Mouse (Mus musculus) hindbrain, embryonic 11.5 days (tissue): ENCODE data around the gene Ngdn. TPM values are rescaled to one million over a fixed set of nuclear protein-coding genes. Genes with fewer than 3 reads are reported as not detected.
A peak's percentile ranks its signal among the peaks of the same experiment; 100 is the strongest.

Experiments
- ATAC-seq: fragments of 200-750 bp; cut with Nextera tagmentation; 2 replicates; pipeline ENCODE4 v1.8.0; 2017; ENCODE audit warnings: mild to moderate bottlenecking, moderate TSS enrichment, moderate library complexity; ENCODE audit not compliant: low FRiP score
- DNase-seq: peaks from one replicate; pipeline ENCODE4 v3.0.0-alpha.2; 2015; ENCODE audit warnings: low spot score
- H3K27ac ChIP-seq: fragments of 300-500 bp; sonication (generic); 2 replicates; pipeline ENCODE4 v1.5.1; 2014; ENCODE audit warnings: mild to moderate bottlenecking, low read depth, low read length
- H3K27me3 ChIP-seq: fragments of 300-500 bp; sonication (generic); 2 replicates; pipeline ENCODE4 v1.6.1; 2014; ENCODE audit warnings: mild to moderate bottlenecking, low read length, moderate library complexity, mixed read lengths; ENCODE audit not compliant: control insufficient read depth, insufficient read depth
- H3K36me3 ChIP-seq: fragments of 300-500 bp; sonication (generic); 2 replicates; pipeline ENCODE4 v1.6.1; 2014; ENCODE audit warnings: mild to moderate bottlenecking, low read length, moderate library complexity, mixed read lengths; ENCODE audit not compliant: control insufficient read depth, insufficient read depth
- H3K4me1 ChIP-seq: fragments of 300-500 bp; sonication (generic); replicated peaks from 2 replicates; pipeline ENCODE4 v1.6.1; 2014; ENCODE audit warnings: low read length, mixed read lengths; ENCODE audit not compliant: control insufficient read depth, insufficient read depth
- H3K4me2 ChIP-seq: fragments of 300-500 bp; sonication (generic); replicated peaks from 2 replicates; pipeline ENCODE4 v1.6.1; 2014; ENCODE audit warnings: mild to moderate bottlenecking, low read depth, low read length
- H3K4me3 ChIP-seq: fragments of 300-500 bp; sonication (generic); 2 replicates; pipeline ENCODE4 v1.5.1; 2014; ENCODE audit warnings: low read depth, low read length
- H3K9ac ChIP-seq: fragments of 300-500 bp; sonication (generic); 2 replicates; pipeline ENCODE4 v1.6.1; 2014; ENCODE audit warnings: low read depth, low read length
- H3K9me3 ChIP-seq: fragments of 300-500 bp; sonication (generic); 2 replicates; pipeline ENCODE4 v1.6.1; 2016; ENCODE audit warnings: low read length; ENCODE audit not compliant: control insufficient read depth
- WGBS: fragments of 180-500 bp; shearing (Covaris S2); extraction: QIAGEN DNeasy Blood & Tissue Kit; methylation state at CpG from one replicate; pipeline ENCODE4 v1.1.7; 2014; 5-methylcytosine and 5-hydroxymethylcytosine counted together
- polyA plus RNA-seq: library from polyadenylated mRNA; unstranded; fragments of >200 nt; fragmentation: Nextera tagmentation; extraction: Ambion mirVana; gene quantifications from 2 replicates; pipeline ENCODE4 v1.2.1, GENCODE M21; 2014

Ngdn gene
- polyA plus RNA-seq, 1 experiment from 2014 or later, result 81.5 TPM

GRCm38 (mm10) chr14:55002687-55003120, 12.6 kb upstream of the Ngdn start:
- 0 out of 2 replicates have a peak, but pooled peaks cover 2% of the 10 kb centered on the region for H3K4me1 ChIP-seq
- H3K9ac ChIP-seq, result no peak overlapping the region
- no peak overlapping the region for H3K27ac ChIP-seq
- no peak overlapping the region for H3K4me3 ChIP-seq
- WGBS, result 65% methylated on average over 7 of the region's 7 CpGs
- no peak overlapping the region for H3K4me2 ChIP-seq
- DNase-seq (no peak), ATAC-seq (no peak)
- H3K27me3 ChIP-seq, result no peaks in the 10 kb centered on the region
- H3K9me3 ChIP-seq, result no peaks in the 10 kb centered on the region
- no peaks in the 10 kb centered on the region for H3K36me3 ChIP-seq

DNA sequence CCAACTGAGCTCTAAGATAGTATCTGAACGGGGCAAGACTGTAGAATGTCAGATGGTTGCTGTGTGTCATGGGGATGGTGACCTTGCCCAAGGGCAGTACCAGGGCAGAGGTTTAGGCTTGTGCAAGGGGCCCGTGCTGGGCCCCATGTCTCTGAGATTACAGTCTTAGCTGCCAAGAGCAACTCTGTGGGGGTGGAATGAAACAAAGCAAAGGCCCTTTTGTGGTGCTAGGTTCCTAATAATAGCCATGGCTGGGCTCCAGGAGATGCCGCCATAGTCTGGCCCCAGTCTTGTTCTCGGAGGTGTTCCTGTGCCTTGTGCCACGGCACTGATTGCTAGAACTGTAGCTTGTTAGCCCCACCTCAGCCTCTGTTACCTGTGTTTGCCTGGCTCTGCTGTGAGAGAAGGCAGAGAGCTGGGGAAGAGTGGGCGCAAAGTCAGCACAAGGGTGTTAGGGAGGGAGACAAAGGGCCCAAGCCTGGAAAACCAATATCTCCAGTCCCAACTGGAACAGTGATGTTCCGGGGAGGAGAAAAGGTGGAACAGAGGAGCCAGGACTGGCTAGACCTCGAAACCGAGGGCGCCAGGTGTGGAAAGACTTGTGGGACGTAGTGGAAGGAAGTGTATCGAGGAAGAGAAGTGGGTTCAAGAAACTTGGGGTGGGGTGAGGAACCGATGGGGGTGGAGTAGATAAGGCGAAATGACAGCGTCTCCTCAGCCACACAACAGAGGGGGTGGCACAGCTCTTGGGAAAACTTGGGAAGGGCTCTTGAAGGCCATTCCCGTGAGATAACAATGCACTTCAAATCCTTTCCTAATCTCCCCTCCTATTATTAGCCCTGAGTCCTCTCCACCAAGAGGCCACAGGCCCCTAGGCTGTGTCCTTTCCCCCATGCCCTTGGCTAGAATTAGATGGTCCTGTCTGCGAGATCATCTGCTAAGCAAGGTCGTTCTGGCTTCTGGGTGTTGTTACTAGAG, 11.1 kb upstream of the Ngdn start:
- H3K9ac ChIP-seq, result no peak overlapping the region
- no peak overlapping the region for H3K27ac ChIP-seq
- no peaks in the 10 kb centered on the region for H3K27me3 ChIP-seq
- no peak overlapping the region for H3K4me3 ChIP-seq
- ATAC-seq (no peak), DNase-seq (no peak)
- no peaks in the 10 kb centered on the region for H3K9me3 ChIP-seq
- 0 out of 2 replicates have a peak, but pooled peaks cover 2% of the 10 kb centered on the region for H3K4me1 ChIP-seq
- 80% methylated on average over 18 of the region's 18 CpGs for WGBS
- H3K36me3 ChIP-seq, result no peaks in the 10 kb centered on the region
- H3K4me2 ChIP-seq, result no peak overlapping the region

DNA sequence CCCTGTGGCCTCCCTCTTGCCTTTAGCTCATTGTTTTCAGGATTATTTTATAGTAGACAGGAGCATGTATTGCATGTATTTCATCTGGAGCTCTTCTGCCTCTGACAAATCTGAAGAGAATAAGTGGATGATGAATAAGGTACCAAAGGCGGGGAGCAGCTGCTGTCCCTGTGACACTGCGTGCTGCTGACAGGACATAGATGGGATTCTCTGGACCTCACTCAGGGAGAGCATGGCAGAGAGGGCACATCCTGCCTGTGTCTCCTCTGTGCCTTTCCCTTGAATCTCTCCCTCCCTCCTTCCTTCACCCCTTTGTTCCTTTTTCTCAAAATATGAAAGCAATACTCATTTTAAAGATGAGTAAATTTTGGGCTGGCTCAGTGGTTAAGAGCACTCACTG, 9.7 kb upstream of the Ngdn start:
- Histone ChIP-seq H3K4me3 (no peak overlapping the region), H3K4me1 (0 out of 2 replicates have a peak, but pooled peaks cover 2% of the 10 kb centered on the region), H3K9ac (no peak overlapping the region), H3K27me3 (no peaks in the 10 kb centered on the region), H3K27ac (no peak overlapping the region), H3K4me2 (no peak overlapping the region), H3K36me3 (no peaks in the 10 kb centered on the region), H3K9me3 (no peaks in the 10 kb centered on the region)
- 66% methylated on average over 2 of the region's 2 CpGs for WGBS
- ATAC-seq, result no peak
- no peak for DNase-seq

DNA sequence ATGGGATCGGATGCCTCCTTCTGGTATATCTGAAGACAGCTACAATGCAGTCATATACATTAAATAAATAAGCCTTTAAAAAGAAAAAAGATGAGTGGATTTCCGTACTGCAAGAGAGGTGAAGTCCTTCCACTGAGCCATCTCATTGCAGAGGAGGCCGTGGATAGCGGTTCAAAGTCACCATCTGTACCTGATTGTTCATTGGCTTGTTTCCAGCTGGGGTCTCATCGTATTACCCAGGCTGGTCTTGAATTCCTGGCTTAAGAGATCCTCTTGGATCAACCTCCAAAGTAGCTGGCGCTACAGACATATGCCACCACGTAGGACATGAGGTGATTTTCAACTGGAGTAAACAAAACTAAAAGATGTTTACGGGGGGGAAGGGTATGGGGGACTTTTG, 9.3 kb upstream of the Ngdn start:
- ATAC-seq (no peak), DNase-seq (no peak)
- Histone ChIP-seq H3K27ac (no peak overlapping the region), H3K4me1 (0 out of 2 replicates have a peak, but pooled peaks cover 2% of the 10 kb centered on the region), H3K4me3 (no peak overlapping the region), H3K9ac (no peak overlapping the region), H3K36me3 (no peaks in the 10 kb centered on the region), H3K9me3 (no peaks in the 10 kb centered on the region), H3K27me3 (no peaks in the 10 kb centered on the region), H3K4me2 (no peak overlapping the region)
- WGBS, result 90% methylated on average over 8 of the region's 8 CpGs

DNA sequence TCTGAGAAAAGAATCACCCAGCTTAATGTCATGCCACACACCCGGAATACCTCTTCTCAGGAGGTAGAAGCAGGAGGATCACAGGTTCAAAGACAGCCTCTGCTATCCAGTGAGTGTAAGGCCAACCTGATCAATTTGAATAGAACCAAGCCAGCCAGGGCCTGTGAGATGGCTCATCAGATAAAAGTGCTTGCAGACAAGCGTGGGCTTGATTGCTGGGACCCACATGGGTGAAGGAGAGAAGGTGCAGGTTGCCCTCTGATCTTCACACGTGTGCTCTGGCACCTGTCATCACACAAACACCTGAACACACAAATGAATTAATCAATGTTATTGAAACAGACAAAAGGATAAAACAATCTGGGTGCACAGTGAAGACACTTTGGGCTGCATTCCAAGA, 8.7 kb upstream of the Ngdn start:
- no peak overlapping the region for H3K4me3 ChIP-seq
- no peaks in the 10 kb centered on the region for H3K9me3 ChIP-seq
- H3K9ac ChIP-seq, result no peak overlapping the region
- DNase-seq (no peak), ATAC-seq (no peak)
- 78% methylated on average over 3 of the region's 3 CpGs for WGBS
- H3K4me1 ChIP-seq, result 0 out of 2 replicates have a peak, but pooled peaks cover 2% of the 10 kb centered on the region
- no peaks in the 10 kb centered on the region for H3K27me3 ChIP-seq
- no peak overlapping the region for H3K27ac ChIP-seq
- no peak overlapping the region for H3K4me2 ChIP-seq
- no peaks in the 10 kb centered on the region for H3K36me3 ChIP-seq

DNA sequence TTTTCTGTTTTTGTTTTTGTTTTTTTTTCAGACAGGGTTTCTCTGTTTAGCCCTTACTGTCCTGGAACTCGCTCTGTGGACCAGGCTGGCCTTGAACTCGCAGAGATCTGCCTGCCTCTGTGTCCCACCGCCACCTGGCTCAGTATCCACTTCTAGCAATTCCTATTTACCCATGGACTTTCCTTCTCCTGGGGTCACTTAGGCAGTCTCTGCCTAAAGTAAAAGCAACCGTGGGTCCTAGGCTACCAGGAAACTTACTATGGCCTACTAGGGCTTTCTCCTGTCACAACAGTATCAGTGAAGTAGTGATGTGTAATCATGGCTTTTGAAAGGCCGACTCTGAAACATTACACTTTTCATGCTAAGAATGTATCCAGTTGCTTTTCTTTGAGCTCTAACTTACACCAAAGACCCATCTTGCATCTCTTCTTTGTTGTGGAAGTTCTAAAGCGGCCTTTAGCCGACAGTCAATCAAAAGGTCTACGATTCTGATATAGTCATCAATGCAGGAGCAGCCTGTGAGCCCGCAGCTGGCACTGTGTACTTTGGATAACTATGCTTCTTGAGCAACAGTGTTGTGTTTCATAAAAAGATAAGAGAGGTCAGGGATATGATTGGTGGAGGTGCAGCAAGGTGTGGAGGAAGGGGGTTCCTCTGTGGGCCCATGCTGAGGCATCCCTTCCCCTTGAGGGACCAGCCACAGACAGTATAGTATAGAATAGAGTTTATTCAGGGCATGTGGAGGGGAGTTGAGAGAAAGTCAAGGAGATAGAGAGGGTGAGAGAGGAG, 7.9 kb upstream of the Ngdn start:
- Histone ChIP-seq H3K9me3 (no peaks in the 10 kb centered on the region), H3K9ac (no peak overlapping the region), H3K4me2 (no peak overlapping the region), H3K27ac (no peak overlapping the region), H3K36me3 (no peaks in the 10 kb centered on the region), H3K27me3 (no peaks in the 10 kb centered on the region), H3K4me3 (no peak overlapping the region), H3K4me1 (0 out of 2 replicates have a peak, but pooled peaks cover 2% of the 10 kb centered on the region)
- no peak for DNase-seq
- ATAC-seq, result no peak
- 87% methylated on average over 9 of the region's 9 CpGs for WGBS

DNA sequence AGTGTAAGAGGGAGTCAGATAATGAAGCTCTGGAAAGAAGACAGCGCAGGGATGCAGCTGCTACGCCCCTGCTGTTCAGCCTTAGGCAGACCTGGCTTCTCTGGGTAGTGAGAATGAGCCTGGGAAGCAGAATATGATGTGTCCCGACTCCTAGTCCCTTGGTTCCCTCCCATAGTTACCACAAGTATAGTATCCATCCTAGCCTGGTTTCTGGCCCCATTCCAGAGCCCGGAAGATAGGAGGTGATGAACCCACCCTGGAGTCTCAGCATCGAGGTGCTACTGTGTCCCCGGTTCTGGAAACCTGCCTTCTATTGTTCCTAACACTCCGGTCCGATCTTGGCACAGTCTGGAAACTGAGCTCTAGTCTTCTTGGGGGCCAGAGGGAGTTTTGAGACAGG, 6.8 kb upstream of the Ngdn start:
- 84% methylated on average over 8 of the region's 8 CpGs for WGBS
- Histone ChIP-seq H3K9me3 (no peaks in the 10 kb centered on the region), H3K36me3 (no peaks in the 10 kb centered on the region), H3K27ac (no peak overlapping the region), H3K9ac (no peak overlapping the region), H3K4me2 (no peak overlapping the region), H3K27me3 (no peaks in the 10 kb centered on the region), H3K4me3 (no peak overlapping the region), H3K4me1 (0 out of 2 replicates have a peak, but pooled peaks cover 2% of the 10 kb centered on the region)
- ATAC-seq (no peak), DNase-seq (no peak)

DNA sequence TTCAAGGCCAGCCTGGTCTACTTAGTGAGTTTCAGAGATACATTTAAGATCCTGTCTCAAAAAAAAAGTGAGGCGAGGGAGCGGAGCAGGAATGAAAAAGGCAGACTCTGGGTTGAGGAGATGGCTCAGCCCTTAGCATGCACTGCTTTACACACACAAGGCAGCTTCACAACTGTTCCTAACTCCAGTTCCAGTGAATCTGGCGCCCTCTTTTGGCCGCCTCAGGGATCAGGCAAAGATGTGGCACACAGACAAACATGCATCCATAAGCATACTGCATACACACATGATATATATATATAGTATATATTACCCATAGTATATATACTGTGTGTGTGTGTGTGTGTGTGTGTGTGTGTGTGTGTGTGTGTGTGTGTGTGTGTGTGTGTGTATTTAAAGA, 4.1 kb upstream of the Ngdn start:
- no peak overlapping the region for H3K4me2 ChIP-seq
- 60% methylated on average over 4 of the region's 4 CpGs for WGBS
- no peak overlapping the region for H3K27ac ChIP-seq
- H3K9me3 ChIP-seq, result no peaks in the 10 kb centered on the region
- DNase-seq (peak; percentile 45), ATAC-seq (no peak)
- no peaks in the 10 kb centered on the region for H3K36me3 ChIP-seq
- no peaks in the 10 kb centered on the region for H3K27me3 ChIP-seq
- no peak overlapping the region for H3K4me3 ChIP-seq
- H3K9ac ChIP-seq, result no peak overlapping the region
- no peaks in the 10 kb centered on the region for H3K4me1 ChIP-seq
